Mouse (Mus musculus) stomach, embryonic 16.5 days (tissue): ENCODE measurements at regions not wholly inside any gene's neighbourhood (a gene's known extent, or its start where the extent isn't known, plus 50 kb on each side); places are given as distances from the start of the nearest gene placed in this dataset.

ENCODE experiments used
- ATAC-seq: fragments of 200-750 bp; cut with Nextera tagmentation; 2 replicates; pipeline ENCODE4 v1.8.0; 2017; ENCODE audit warnings: moderate number of reproducible peaks, moderate TSS enrichment; ENCODE audit not compliant: insufficient read depth, low FRiP score
- H3K27ac ChIP-seq: fragments of 300-500 bp; sonication (generic); 2 replicates; pipeline ENCODE4 v1.5.1; 2014; ENCODE audit warnings: low read length
- H3K27me3 ChIP-seq: fragments of 300-500 bp; sonication (generic); 2 replicates; pipeline ENCODE4 v1.6.1; 2014; ENCODE audit warnings: low read length, control low read depth, mixed read lengths; ENCODE audit not compliant: control insufficient read depth, insufficient read depth
- H3K36me3 ChIP-seq: fragments of 300-500 bp; sonication (generic); 2 replicates; pipeline ENCODE4 v1.6.1; 2014; ENCODE audit warnings: low read length; ENCODE audit not compliant: control insufficient read depth, insufficient read depth
- H3K4me1 ChIP-seq: fragments of 300-500 bp; sonication (generic); 2 replicates; pipeline ENCODE4 v1.6.1; 2014; ENCODE audit warnings: low read length, control low read depth, mixed read lengths; ENCODE audit not compliant: control insufficient read depth, insufficient read depth
- H3K4me2 ChIP-seq: fragments of 300-500 bp; sonication (generic); 2 replicates; pipeline ENCODE4 v1.6.1; 2014; ENCODE audit warnings: low read depth, low read length, mixed read lengths
- H3K4me3 ChIP-seq: fragments of 300-500 bp; sonication (generic); replicated peaks from 2 replicates; pipeline ENCODE4 v1.5.1; 2014; ENCODE audit warnings: mild to moderate bottlenecking, low read length
- H3K9ac ChIP-seq: fragments of 300-500 bp; sonication (generic); 2 replicates; pipeline ENCODE4 v1.6.1; 2014; ENCODE audit warnings: low read length
- H3K9me3 ChIP-seq: fragments of 300-500 bp; sonication (generic); replicated peaks from 2 replicates; pipeline ENCODE4 v1.6.1; 2016; ENCODE audit warnings: low read length, control low read depth; ENCODE audit not compliant: control insufficient read depth
- WGBS: fragments of 180-500 bp; shearing (Covaris S2); extraction: QIAGEN DNeasy Blood & Tissue Kit; methylation state at CpG from one replicate; pipeline ENCODE4 v1.1.7; 2014; 5-methylcytosine and 5-hydroxymethylcytosine counted together

- WGBS = 68% methylated on average over 10 of the region's 10 CpGs
- no peak overlapping the region for H3K27ac ChIP-seq
- no peaks in the 10 kb centered on the region for H3K27me3 ChIP-seq
- no peaks in the 10 kb centered on the region for H3K4me1 ChIP-seq
- no peak overlapping the region for H3K4me2 ChIP-seq
- H3K36me3 ChIP-seq = no peaks in the 10 kb centered on the region
- H3K9ac ChIP-seq = no peak overlapping the region
- H3K9me3 ChIP-seq = no peaks in the 10 kb centered on the region
- no peak for ATAC-seq
- H3K4me3 ChIP-seq = no peak overlapping the region
Measured at GRCm38 (mm10) chr16:50841205-50841604, 250.3 kb upstream of the Ccdc54 start.

GRCm38 (mm10) chr16:50839665-50840064 lies 248.7 kb upstream of the Ccdc54 start:
- H3K27ac ChIP-seq = no peak overlapping the region
- H3K4me1 ChIP-seq = no peaks in the 10 kb centered on the region
- H3K4me3 ChIP-seq = no peak overlapping the region
- no peaks in the 10 kb centered on the region for H3K27me3 ChIP-seq
- no peaks in the 10 kb centered on the region for H3K9me3 ChIP-seq
- H3K9ac ChIP-seq = no peak overlapping the region
- no peak overlapping the region for H3K4me2 ChIP-seq
- WGBS = 76% methylated on average over 9 of the region's 9 CpGs
- ATAC-seq = no peak
- no peaks in the 10 kb centered on the region for H3K36me3 ChIP-seq

- ATAC-seq = no peak
- H3K27me3 ChIP-seq = no peaks in the 10 kb centered on the region
- no peaks in the 10 kb centered on the region for H3K4me1 ChIP-seq
- no peak overlapping the region for H3K9ac ChIP-seq
- no peak overlapping the region for H3K4me2 ChIP-seq
- WGBS = 85% methylated on average over 9 of the region's 9 CpGs
- H3K4me3 ChIP-seq = no peak overlapping the region
- H3K27ac ChIP-seq = no peak overlapping the region
- H3K9me3 ChIP-seq = no peaks in the 10 kb centered on the region
- no peaks in the 10 kb centered on the region for H3K36me3 ChIP-seq
Measured at GRCm38 (mm10) chr16:50837416-50837815, 246.5 kb upstream of the Ccdc54 start.

GRCm38 (mm10) chr16:50836457-50836856 lies 245.5 kb upstream of the Ccdc54 start:
- Histone ChIP-seq H3K9me3 (no peaks in the 10 kb centered on the region), H3K4me3 (no peak overlapping the region), H3K4me2 (no peak overlapping the region), H3K9ac (no peak overlapping the region), H3K36me3 (no peaks in the 10 kb centered on the region), H3K27ac (no peak overlapping the region), H3K4me1 (no peaks in the 10 kb centered on the region), H3K27me3 (no peaks in the 10 kb centered on the region)
- no peak for ATAC-seq
- 66% methylated on average over 4 of the region's 4 CpGs for WGBS

- H3K27me3 ChIP-seq = no peaks in the 10 kb centered on the region
- no peaks in the 10 kb centered on the region for H3K9me3 ChIP-seq
- H3K27ac ChIP-seq = no peak overlapping the region
- H3K4me1 ChIP-seq = no peaks in the 10 kb centered on the region
- 87% methylated on average over 2 of the region's 2 CpGs for WGBS
- no peak overlapping the region for H3K4me3 ChIP-seq
- no peak overlapping the region for H3K4me2 ChIP-seq
- ATAC-seq = no peak
- H3K9ac ChIP-seq = no peak overlapping the region
- no peaks in the 10 kb centered on the region for H3K36me3 ChIP-seq
Measured at GRCm38 (mm10) chr16:50833357-50833756, 242.4 kb upstream of the Ccdc54 start.

- Histone ChIP-seq H3K27me3 (no peaks in the 10 kb centered on the region), H3K36me3 (no peaks in the 10 kb centered on the region), H3K27ac (no peak overlapping the region), H3K9ac (no peak overlapping the region), H3K9me3 (no peaks in the 10 kb centered on the region), H3K4me3 (no peak overlapping the region), H3K4me1 (no peaks in the 10 kb centered on the region), H3K4me2 (no peak overlapping the region)
- ATAC-seq = no peak
- WGBS = 48% methylated on average over 7 of the region's 7 CpGs
Measured at GRCm38 (mm10) chr16:50822352-50822751, 231.4 kb upstream of the Ccdc54 start.

- Histone ChIP-seq H3K4me2 (no peak overlapping the region), H3K27ac (no peak overlapping the region), H3K4me1 (no peaks in the 10 kb centered on the region), H3K4me3 (no peak overlapping the region), H3K27me3 (no peaks in the 10 kb centered on the region), H3K36me3 (no peaks in the 10 kb centered on the region), H3K9me3 (no peaks in the 10 kb centered on the region), H3K9ac (no peak overlapping the region)
- WGBS = 32% methylated on average over 4 of the region's 4 CpGs
- ATAC-seq = no peak
Measured at GRCm38 (mm10) chr16:50814626-50815025, 223.7 kb upstream of the Ccdc54 start.

GRCm38 (mm10) chr16:50799145-50799794 lies 208.3 kb upstream of the Ccdc54 start:
- Histone ChIP-seq H3K9ac (no peak overlapping the region), H3K27ac (no peak overlapping the region), H3K9me3 (no peaks in the 10 kb centered on the region), H3K36me3 (no peaks in the 10 kb centered on the region), H3K4me2 (no peak overlapping the region), H3K4me1 (no peaks in the 10 kb centered on the region), H3K4me3 (no peak overlapping the region), H3K27me3 (no peaks in the 10 kb centered on the region)
- WGBS = 37% methylated on average over 10 of the region's 10 CpGs
- ATAC-seq = peak; percentile 69

- Histone ChIP-seq H3K4me2 (no peak overlapping the region), H3K27ac (no peak overlapping the region), H3K9ac (no peak overlapping the region), H3K4me3 (no peak overlapping the region), H3K36me3 (no peaks in the 10 kb centered on the region), H3K4me1 (no peaks in the 10 kb centered on the region), H3K27me3 (no peaks in the 10 kb centered on the region), H3K9me3 (no peaks in the 10 kb centered on the region)
- 71% methylated on average over 6 of the region's 6 CpGs for WGBS
- ATAC-seq = no peak
Measured at GRCm38 (mm10) chr16:50798095-50798494, 207.1 kb upstream of the Ccdc54 start.
